Mouse (Mus musculus) liver, postnatal 0 days (tissue): ENCODE data around the gene Btnl6.
A peak's percentile ranks its signal among the peaks of the same experiment; 100 is the strongest.

Experiments used
- CTCF ChIP-seq: sonication (generic); IDR thresholded peaks from 2 replicates; pipeline ENCODE4 v1.5.1; 2016; ENCODE audit warnings: antibody characterized with exemption, low read depth
- EP300 ChIP-seq: IDR thresholded peaks from 2 replicates; pipeline ENCODE4 v1.6.1; 2016; ENCODE audit warnings: antibody characterized with exemption, low read depth, mild to moderate bottlenecking

GRCm38 (mm10) chr17:34559895-34560294 lies 42.7 kb upstream of the Btnl6 start:
- TF ChIP-seq CTCF, result peak; percentile 40
- TF ChIP-seq EP300, result no peak
